Mouse (Mus musculus) fat pad, adult 2 months (tissue): ENCODE data around the gene Plcb1.

Experiments
- DNase-seq: peaks from one replicate; pipeline ENCODE4 v3.0.0-alpha.2; 2011; ENCODE audit warnings: low read depth, low spot score; ENCODE audit errors: extremely low read depth

Gene Plcb1

DNA sequence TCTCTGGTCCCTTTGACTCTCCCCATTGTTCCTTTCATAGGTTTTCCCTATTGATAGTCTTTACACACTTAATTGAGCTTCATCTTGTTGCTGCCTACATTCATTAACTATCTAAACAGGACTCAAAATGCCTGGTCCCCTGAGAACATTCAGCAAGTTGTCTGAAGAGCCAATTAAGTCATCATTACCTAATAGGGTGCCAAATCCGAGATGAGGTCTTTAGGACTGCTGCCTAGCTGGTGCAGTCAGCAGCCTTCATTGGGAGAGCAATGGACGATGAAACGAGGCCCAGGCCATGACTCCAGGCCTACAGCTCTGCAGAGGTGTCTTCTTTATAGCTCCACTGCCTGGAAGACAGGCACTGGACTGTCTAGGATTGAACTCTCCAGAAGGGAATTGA lies 710.7 kb downstream of the Plcb1 start:
- no peak for DNase-seq

DNA sequence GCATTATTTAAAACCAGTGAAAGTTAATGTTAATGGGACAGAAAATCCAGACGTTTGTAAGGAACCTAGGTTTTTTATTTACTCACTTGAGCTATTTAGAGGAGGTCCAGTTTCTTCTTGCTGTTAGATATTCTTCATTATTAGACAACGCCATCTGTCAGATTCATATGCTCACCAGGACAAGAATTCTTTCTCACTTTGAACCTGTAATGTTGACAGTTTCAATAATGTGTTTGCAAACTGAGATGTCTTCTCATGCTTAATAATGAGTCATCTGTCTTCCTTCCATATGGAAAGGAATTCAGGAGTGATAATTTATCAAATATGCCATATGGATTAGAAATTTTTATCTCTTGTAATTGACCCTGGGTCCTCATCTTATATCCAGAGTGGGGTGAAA lies 711.4 kb downstream of the Plcb1 start:
- DNase-seq = no peak

DNA sequence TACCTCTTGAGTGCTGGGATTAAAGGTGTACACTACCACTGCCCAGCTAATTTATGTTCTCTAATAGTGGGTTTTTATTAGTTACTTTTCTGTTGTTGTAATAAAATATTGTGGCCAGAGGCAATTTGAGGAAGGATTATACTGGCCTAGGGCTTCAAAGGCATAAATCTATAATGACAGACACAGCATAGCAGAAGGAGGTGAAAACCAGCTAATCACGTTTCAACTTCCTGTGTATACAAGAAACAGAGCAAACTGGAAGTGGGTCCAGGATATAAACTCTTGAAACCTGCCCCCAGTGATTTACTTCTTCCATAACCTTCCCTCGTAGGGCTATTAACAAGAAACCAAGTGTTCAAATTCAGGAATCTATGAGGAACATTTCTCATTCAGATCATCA lies 715.0 kb downstream of the Plcb1 start:
- no peak for DNase-seq

DNA sequence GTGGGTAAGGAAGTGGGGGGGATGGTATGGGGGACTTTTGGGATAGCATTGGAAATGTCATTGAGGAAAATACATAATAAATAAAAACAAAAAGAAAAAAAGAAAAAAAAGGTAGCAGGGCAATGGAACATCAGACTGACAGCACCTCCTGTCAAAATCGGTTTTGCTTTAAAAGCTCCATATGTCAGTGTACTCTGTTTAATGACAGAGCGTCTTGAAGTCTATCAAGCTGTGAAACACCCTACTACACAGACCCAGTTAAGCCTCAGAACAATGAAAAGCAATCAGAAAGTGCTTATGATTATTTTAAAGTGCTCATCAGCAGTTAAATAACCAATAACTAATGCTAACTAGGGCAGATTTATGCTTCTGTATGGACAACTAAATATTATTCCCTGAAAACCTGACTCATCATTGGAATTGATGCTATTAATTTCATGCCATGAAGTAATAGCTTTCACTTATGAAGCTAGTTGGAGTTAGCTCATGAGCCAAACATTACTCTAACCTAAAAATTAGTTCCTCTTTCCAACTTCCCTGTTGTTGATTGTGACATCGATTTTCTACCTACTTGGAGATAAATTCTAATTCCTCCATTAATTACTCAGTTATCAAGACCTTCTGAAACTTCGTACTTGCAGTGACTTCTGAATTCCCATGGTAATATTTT lies 717.6 kb downstream of the Plcb1 start:
- no peak for DNase-seq

DNA sequence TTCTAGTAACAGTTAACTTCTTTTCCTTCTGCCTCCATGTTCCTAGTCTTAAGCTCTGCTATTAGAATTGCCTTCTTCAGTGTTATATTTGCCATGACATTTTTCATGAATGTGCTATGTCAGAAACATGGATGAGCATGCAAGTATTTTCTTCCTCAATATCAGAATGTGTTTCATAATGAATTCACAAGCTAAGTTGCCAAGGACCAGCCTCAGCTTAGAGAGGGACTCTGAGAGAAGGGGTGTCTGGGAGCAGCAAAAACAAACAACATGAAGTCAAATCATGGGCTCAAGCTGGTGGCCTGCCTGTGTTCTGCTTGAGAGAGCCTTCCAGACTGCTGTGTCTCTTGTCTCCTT lies 718.1 kb downstream of the Plcb1 start:
- DNase-seq = no peak

DNA sequence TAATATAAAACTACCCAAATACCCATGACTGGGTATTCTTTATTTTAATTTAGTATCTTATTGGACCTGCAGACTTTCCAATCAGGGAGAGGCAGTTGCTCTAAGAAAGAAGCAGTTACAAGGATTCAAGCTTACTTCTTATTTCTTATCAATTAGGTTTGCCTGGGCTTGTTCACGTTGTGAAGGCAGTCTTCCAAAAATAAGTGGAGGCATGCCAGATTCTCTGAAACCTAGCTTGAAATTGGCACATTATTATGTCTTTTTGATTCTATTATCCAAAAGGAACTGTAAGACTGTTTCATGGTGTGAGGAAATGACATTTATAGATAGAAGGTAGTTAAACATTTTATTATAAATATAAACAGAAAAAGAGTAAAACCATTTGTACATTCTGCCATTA lies 721.2 kb downstream of the Plcb1 start:
- DNase-seq = no peak

DNA sequence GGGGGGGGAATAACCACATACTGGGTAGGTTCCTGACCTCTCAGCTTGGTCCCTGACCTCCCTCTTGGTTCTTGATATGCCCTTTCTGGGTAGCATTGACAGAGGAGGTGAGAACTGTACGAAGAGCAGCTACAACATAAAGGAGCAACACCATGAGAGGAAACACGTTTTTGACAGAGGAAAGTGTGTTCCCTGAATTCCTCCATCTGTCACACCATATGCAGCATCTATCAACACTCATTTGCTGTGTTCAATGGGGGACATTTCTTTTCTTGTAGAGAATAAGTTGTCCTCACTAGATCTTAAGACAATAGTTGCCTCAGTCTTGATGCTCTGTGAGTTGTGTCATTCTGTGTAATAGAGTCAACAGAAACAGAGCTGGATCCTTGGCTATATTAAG lies 733.1 kb downstream of the Plcb1 start:
- DNase-seq = no peak
